Mouse (Mus musculus): ENCODE results near the gene Ear1.
"Not testable (repeated sequence)": the region's sequence is repeated elsewhere in the genome, so short reads cannot be mapped to it uniquely, and the experiment has no call there.

- not testable (repeated sequence) for TF ChIP-seq CTCF, EP300 (IDR thresholded peaks at IDR 0.05)
Observed at GRCm38 (mm10) chr14:43891288-43891687, 16.0 kb upstream of the Ear1 start.
